Mouse (Mus musculus): ENCODE measurements at regions not wholly inside any gene's neighbourhood (a gene's known extent, or its start where the extent isn't known, plus 50 kb on each side); places are given as distances from the start of the nearest gene placed in this dataset.

DNA sequence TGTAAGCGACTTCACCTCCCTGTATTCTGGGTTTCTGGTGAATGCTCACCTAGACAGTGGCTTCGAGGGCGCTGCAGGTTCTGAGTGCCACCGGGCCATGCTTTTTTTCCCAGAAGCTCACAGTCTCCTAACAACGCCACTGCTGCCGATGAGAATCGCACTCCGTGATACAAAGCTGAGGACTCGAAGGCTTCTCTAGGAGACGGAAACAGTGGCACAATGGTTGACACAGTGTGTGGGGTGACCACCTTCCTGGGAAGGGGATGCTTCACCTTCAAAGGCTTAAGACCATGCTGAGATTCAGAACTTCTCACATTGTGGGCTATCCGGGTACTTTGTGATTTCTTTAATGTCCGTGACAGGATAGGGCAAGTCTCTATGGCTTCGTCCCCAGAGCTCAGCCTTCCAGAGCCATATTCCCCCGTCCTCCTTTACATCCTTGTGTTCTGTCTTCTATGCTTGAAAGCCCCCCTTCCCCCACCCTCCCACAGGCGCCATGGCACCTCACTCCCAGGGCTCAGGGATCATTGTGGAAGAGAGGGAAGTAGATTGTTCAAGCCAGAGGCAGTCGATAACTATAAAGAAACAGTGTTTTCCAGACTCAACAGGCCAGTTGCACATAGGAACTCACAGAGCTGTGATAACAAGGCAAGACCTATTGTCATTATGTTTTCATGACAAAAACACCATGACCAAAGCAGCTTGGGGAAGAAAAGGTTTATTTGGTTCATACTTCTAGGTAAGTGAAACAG lies 79.3 kb upstream of the Cpm start:
- TF ChIP-seq CTCF (IDR thresholded peaks at IDR 0.05; ENCODE audit: insufficient read depth, low read length) (no peak), POLR2A (IDR thresholded peaks at IDR 0.05; ENCODE audit: borderline replicate concordance, extremely low read depth, low read depth, low read length) (no peak)
